Mouse (Mus musculus): ENCODE results near the gene Klhdc3.

DNA sequence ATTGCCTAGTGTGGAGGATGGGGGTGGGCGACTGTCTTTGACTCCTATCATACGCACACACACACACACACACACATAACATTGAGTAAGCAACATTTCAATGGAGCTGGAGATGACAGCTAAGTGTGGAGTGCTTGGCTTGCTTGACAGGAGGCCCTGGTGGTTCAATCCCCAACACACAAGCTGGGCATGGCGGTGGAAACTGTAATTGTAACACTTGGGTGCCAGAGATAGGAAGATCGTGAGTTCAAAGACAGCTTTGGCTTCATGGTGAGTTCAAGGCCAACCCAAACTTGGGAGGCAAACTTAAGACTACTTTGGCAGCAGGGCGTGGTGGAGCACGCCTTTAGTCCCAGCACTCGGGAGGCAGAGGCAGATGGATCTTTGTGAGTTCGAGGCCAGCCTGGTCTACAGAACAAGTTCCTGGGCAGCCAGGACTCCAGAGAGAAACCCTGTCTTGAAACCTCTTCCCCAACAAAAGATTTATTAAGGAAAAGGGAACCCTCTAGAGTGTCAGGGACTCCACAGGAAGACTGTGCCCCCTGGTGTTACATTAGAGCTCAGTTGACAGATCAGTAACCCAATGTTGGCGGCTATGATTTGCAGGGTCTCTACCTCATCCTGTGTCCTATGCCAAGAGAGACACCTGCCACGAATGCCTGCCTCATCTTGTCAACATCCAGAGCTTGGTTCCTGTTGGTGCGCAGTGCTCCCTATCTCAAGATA lies 34.2 kb upstream of the Klhdc3 start:
- TF ChIP-seq CTCF (IDR thresholded peaks at IDR 0.05; ENCODE audit: insufficient read depth, low read length) (no peak), POLR2A (IDR thresholded peaks at IDR 0.05; ENCODE audit: borderline replicate concordance, extremely low read depth, low read depth, low read length) (no peak)
